11 mouse cellular contexts compared by ENCODE assay signal in the genomic region with DNA sequence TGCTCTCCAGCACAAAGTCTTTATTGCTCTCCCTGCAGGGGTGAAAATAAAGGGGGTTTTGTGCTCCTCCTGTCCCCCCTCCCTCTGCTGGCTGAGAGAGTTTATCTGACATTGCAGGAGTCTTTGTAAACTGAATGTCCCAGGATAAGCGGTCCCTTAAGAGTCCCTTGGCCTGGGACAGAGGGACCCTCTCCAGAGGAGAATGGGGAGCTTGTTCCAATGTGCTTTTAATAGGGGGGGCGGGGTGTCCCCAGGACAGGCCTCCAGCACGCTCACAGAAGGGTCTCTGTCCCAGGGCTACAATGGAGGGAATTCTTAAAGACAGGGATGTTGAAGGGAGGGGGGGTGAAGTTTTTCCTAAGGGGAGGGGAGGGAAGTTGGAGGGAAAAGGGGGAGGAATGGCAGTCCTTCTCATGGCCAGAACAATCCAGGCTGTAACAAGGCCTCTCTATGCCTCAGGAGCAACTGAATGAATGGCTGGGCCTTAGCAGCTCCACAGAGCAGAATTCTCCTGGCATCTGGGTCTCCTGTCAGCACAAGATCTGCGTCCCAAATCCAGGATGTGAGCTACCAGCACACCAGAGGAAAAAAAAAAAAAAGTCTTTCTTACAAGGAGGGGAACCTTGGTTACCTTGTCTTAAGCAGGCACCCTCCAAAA.
DNase-seq lines count a peak whose midpoint lies in the region; ATAC-seq and TF ChIP-seq lines count a peak whose summit lies in the region.
"Had no signal": no experiment of that assay in that cellular context is flagged by ENCODE, and none has a peak within 500 bp of the region (broad histone marks: within the 10 kb centered on the region; RNA-seq: fewer than 3 reads in every experiment).

No protein-coding gene starts in this region.

- no peaks in the 10 kb centered on the region for H3K9me3 ChIP-seq in intestine, embryonic 14.5 days (ENCODE audit: control insufficient read depth, low read length)
- no peaks in the 10 kb centered on the region for H3K9me3 ChIP-seq in intestine, embryonic 16.5 days (ENCODE audit: control insufficient read depth, low read length)
- no peaks in the 10 kb centered on the region for H3K9me3 ChIP-seq in embryonic facial prominence, embryonic 12.5 days
- H3K9me3 ChIP-seq in forebrain, postnatal 0 days (ENCODE audit: low read length) = no peaks in the 10 kb centered on the region
- H3K9me3 ChIP-seq in midbrain, embryonic 11.5 days (ENCODE audit: control insufficient read depth, low read length) = no peaks in the 10 kb centered on the region
- H3K9me3 ChIP-seq in kidney, embryonic 16.5 days (ENCODE audit: low read length) = no peaks in the 10 kb centered on the region
- H3K9me3 ChIP-seq: liver, embryonic 15.5 days had no signal

- WGBS in intestine, embryonic 14.5 days = 49% methylated on average over 4 of the region's 4 CpGs
- WGBS in intestine, embryonic 16.5 days = 55% methylated on average over 4 of the region's 4 CpGs
- 18% methylated on average over 4 of the region's 4 CpGs for WGBS in embryonic facial prominence, embryonic 12.5 days
- 8% methylated on average over 4 of the region's 4 CpGs for WGBS in forebrain, postnatal 0 days
- WGBS in midbrain, embryonic 11.5 days = 19% methylated on average over 4 of the region's 4 CpGs
- WGBS in kidney, embryonic 16.5 days = 61% methylated on average over 4 of the region's 4 CpGs

- H3K9ac ChIP-seq in intestine, embryonic 14.5 days (ENCODE audit: low read length) = no peak overlapping the region
- no peak overlapping the region for H3K9ac ChIP-seq in intestine, embryonic 16.5 days (ENCODE audit: low read depth, low read length)
- H3K9ac ChIP-seq in embryonic facial prominence, embryonic 12.5 days = no peak overlapping the region
- H3K9ac ChIP-seq in forebrain, postnatal 0 days = no peak overlapping the region
- H3K9ac ChIP-seq in midbrain, embryonic 11.5 days (ENCODE audit: low read length) = no peak overlapping the region
- no peak overlapping the region for H3K9ac ChIP-seq in kidney, embryonic 16.5 days (replicated peaks; ENCODE audit: low read length)
- H3K9ac ChIP-seq: liver, embryonic 15.5 days had no signal

- no peak for DNase-seq in intestine, embryonic 14.5 days (ENCODE audit: low spot score)
- peak; percentile 64 for DNase-seq in forebrain, postnatal 0 days
- DNase-seq in midbrain, embryonic 11.5 days (ENCODE audit: low spot score, missing footprints) = peak; percentile 90
- no peak for DNase-seq in right cerebral cortex, adult 2 months (ENCODE audit: low spot score in 2 of 2)
- DNase-seq: adrenal gland, postnatal 36 days; kidney, adult 11 months had no signal

- TF ChIP-seq CTCF in forebrain, postnatal 0 days (IDR thresholded peaks at IDR 0.05; ENCODE audit: low read depth) = no peak

- no peak overlapping the region for H3K27ac ChIP-seq in intestine, embryonic 14.5 days (ENCODE audit: low read depth)
- no peak overlapping the region for H3K27ac ChIP-seq in intestine, embryonic 16.5 days (ENCODE audit: low read length)
- H3K27ac ChIP-seq in embryonic facial prominence, embryonic 12.5 days = peak overlapping the region; percentile 75
- H3K27ac ChIP-seq in forebrain, postnatal 0 days (ENCODE audit: low read depth, low read length) = peak overlapping the region; percentile 67; the same call in 1 of the 2 replicates
- H3K27ac ChIP-seq in midbrain, embryonic 11.5 days (ENCODE audit: low read depth, low read length) = peak overlapping the region; percentile 71
- no peak overlapping the region for H3K27ac ChIP-seq in kidney, embryonic 16.5 days (ENCODE audit: low read length)
- H3K27ac ChIP-seq: liver, embryonic 15.5 days had no signal

- no peaks in the 10 kb centered on the region for H3K4me1 ChIP-seq in intestine, embryonic 14.5 days (replicated peaks; ENCODE audit: control insufficient read depth, insufficient read depth, low read length)
- H3K4me1 ChIP-seq in intestine, embryonic 16.5 days (ENCODE audit: control insufficient read depth, insufficient read depth, low read length) = 0 out of 2 replicates have a peak, but pooled peaks cover 9% of the 10 kb centered on the region
- peaks cover 28% of the 10 kb centered on the region for H3K4me1 ChIP-seq in embryonic facial prominence, embryonic 12.5 days
- peaks cover 20% of the 10 kb centered on the region for H3K4me1 ChIP-seq in forebrain, postnatal 0 days (ENCODE audit: insufficient read depth)
- peaks cover 21% of the 10 kb centered on the region for H3K4me1 ChIP-seq in midbrain, embryonic 11.5 days (ENCODE audit: control insufficient read depth, insufficient read depth, low read length)
- peaks cover 20% of the 10 kb centered on the region for H3K4me1 ChIP-seq in kidney, embryonic 16.5 days (ENCODE audit: insufficient read depth, low read length)
- H3K4me1 ChIP-seq: liver, embryonic 15.5 days had no signal

- peak; percentile 58; the same call in 1 of the 2 replicates for ATAC-seq in intestine, embryonic 14.5 days (replicated peaks; ENCODE audit: low FRiP score, low TSS enrichment, low read depth)
- no peak; the same call in 1 of the 2 replicates for ATAC-seq in intestine, embryonic 16.5 days
- no peak for ATAC-seq in embryonic facial prominence, embryonic 12.5 days (ENCODE audit: insufficient number of reproducible peaks, insufficient read depth, low FRiP score, low TSS enrichment)
- peak; percentile 89 for ATAC-seq in forebrain, postnatal 0 days
- ATAC-seq in midbrain, embryonic 11.5 days (ENCODE audit: low FRiP score) = peak; percentile 93
- ATAC-seq in kidney, embryonic 16.5 days (ENCODE audit: low FRiP score, low TSS enrichment) = no peak
- ATAC-seq in inflammation-experienced regulatory T-cells, adult 6 months = no peak

- no peak overlapping the region for H3K4me2 ChIP-seq in intestine, embryonic 14.5 days (ENCODE audit: low read length)
- no peak overlapping the region for H3K4me2 ChIP-seq in intestine, embryonic 16.5 days (ENCODE audit: low read depth, low read length)
- no peak overlapping the region for H3K4me2 ChIP-seq in embryonic facial prominence, embryonic 12.5 days (replicated peaks)
- no peak overlapping the region for H3K4me2 ChIP-seq in forebrain, postnatal 0 days (ENCODE audit: low read depth)
- H3K4me2 ChIP-seq in midbrain, embryonic 11.5 days = no peak overlapping the region
- H3K4me2 ChIP-seq in kidney, embryonic 16.5 days (replicated peaks; ENCODE audit: low read depth, low read length) = no peak overlapping the region
- H3K4me2 ChIP-seq: liver, embryonic 15.5 days had no signal

- H3K36me3 ChIP-seq in intestine, embryonic 14.5 days (ENCODE audit: control insufficient read depth, insufficient read depth, low read length) = no peaks in the 10 kb centered on the region
- H3K36me3 ChIP-seq in intestine, embryonic 16.5 days (ENCODE audit: control insufficient read depth, insufficient read depth, low read length) = no peaks in the 10 kb centered on the region
- H3K36me3 ChIP-seq in embryonic facial prominence, embryonic 12.5 days = no peaks in the 10 kb centered on the region
- H3K36me3 ChIP-seq in forebrain, postnatal 0 days (ENCODE audit: insufficient read depth) = no peaks in the 10 kb centered on the region
- no peaks in the 10 kb centered on the region for H3K36me3 ChIP-seq in midbrain, embryonic 11.5 days (ENCODE audit: control insufficient read depth, insufficient read depth, low read length)
- H3K36me3 ChIP-seq in kidney, embryonic 16.5 days (ENCODE audit: insufficient read depth, low read length) = no peaks in the 10 kb centered on the region
- H3K36me3 ChIP-seq: liver, embryonic 15.5 days had no signal

- H3K4me3 ChIP-seq in intestine, embryonic 14.5 days (ENCODE audit: low read depth, low read length) = no peak overlapping the region
- H3K4me3 ChIP-seq in intestine, embryonic 16.5 days (ENCODE audit: low read length) = no peak overlapping the region
- no peak overlapping the region for H3K4me3 ChIP-seq in embryonic facial prominence, embryonic 12.5 days
- no peak overlapping the region for H3K4me3 ChIP-seq in forebrain, postnatal 0 days (ENCODE audit: low read depth, low read length)
- no peak overlapping the region for H3K4me3 ChIP-seq in midbrain, embryonic 11.5 days (ENCODE audit: low read depth, low read length)
- H3K4me3 ChIP-seq in kidney, embryonic 16.5 days (ENCODE audit: low read length) = no peak overlapping the region
- H3K4me3 ChIP-seq: liver, embryonic 15.5 days had no signal

- no peaks in the 10 kb centered on the region for H3K27me3 ChIP-seq in intestine, embryonic 14.5 days (replicated peaks; ENCODE audit: control insufficient read depth, insufficient read depth, low read length)
- H3K27me3 ChIP-seq in intestine, embryonic 16.5 days (replicated peaks; ENCODE audit: control insufficient read depth, insufficient read depth, low read length) = no peaks in the 10 kb centered on the region
- H3K27me3 ChIP-seq in embryonic facial prominence, embryonic 12.5 days = no peaks in the 10 kb centered on the region
- no peaks in the 10 kb centered on the region for H3K27me3 ChIP-seq in forebrain, postnatal 0 days (ENCODE audit: insufficient read depth, low read length)
- H3K27me3 ChIP-seq in midbrain, embryonic 11.5 days (ENCODE audit: control insufficient read depth, insufficient read depth, low read length) = peaks cover 14% of the 10 kb centered on the region
- no peaks in the 10 kb centered on the region for H3K27me3 ChIP-seq in kidney, embryonic 16.5 days (ENCODE audit: insufficient read depth, low read length)
- H3K27me3 ChIP-seq: liver, embryonic 15.5 days had no signal

Comparison
In these comparisons a context has a peak if more than half of its experiments do, and no peak if none do; other contexts are left out.
1. ATAC-seq: peak in intestine, embryonic 14.5 days (single experiment), forebrain, postnatal 0 days (single experiment) and midbrain, embryonic 11.5 days (single experiment); none in intestine, embryonic 16.5 days (single experiment), embryonic facial prominence, embryonic 12.5 days (single experiment), kidney, embryonic 16.5 days (single experiment) and inflammation-experienced regulatory T-cells, adult 6 months (single experiment).
2. DNase-seq: peak in forebrain, postnatal 0 days (single experiment) and midbrain, embryonic 11.5 days (single experiment); none in intestine, embryonic 14.5 days (single experiment) and right cerebral cortex, adult 2 months (0 of 2).
3. H3K27ac ChIP-seq: peak in embryonic facial prominence, embryonic 12.5 days (single experiment), forebrain, postnatal 0 days (single experiment) and midbrain, embryonic 11.5 days (single experiment); none in intestine, embryonic 14.5 days (single experiment), intestine, embryonic 16.5 days (single experiment) and kidney, embryonic 16.5 days (single experiment).